Mouse (Mus musculus): ENCODE data around the gene Adam6a. TPM values are rescaled to one million over a fixed set of nuclear protein-coding genes. Genes with fewer than 3 reads are reported as not detected.
"Not testable (repeated sequence)": the region's sequence is repeated elsewhere in the genome, so short reads cannot be mapped to it uniquely, and the experiment has no call there.

The Adam6a gene
- polyA plus RNA-seq (2016; fragmentation: Nextera tagmentation; extraction: Ambion mirVana) = not detected in 2 replicates

GRCm38 (mm10) chr12:113543608-113544007 is at the start of gene Adam6a:
Gene Adam6a (plus strand): TSS chr12:113543908.
- H3K36me3 ChIP-seq (replicated peaks); H3K4me1 ChIP-seq; H3K4me3 ChIP-seq (replicated peaks); H3K27me3 ChIP-seq; H3K4me2 ChIP-seq; ATAC-seq (ENCODE audit: low FRiP score); H3K27ac ChIP-seq; H3K9ac ChIP-seq: not testable (repeated sequence)
- H3K9me3 ChIP-seq = peaks cover 21% of the 10 kb centered on the region
- 89% methylated on average over 1 of the region's 1 CpGs for WGBS

GRCm38 (mm10) chr12:113525901-113526300 is 17.8 kb upstream of the Adam6a start:
- Histone ChIP-seq H3K36me3 (replicated peaks) (no peaks in the 10 kb centered on the region), H3K4me2 (no peak overlapping the region), H3K27ac (no peak overlapping the region), H3K27me3 (no peaks in the 10 kb centered on the region), H3K9ac (no peak overlapping the region), H3K4me3 (replicated peaks) (no peak overlapping the region), H3K4me1 (no peaks in the 10 kb centered on the region), H3K9me3 (peaks cover 41% of the 10 kb centered on the region; the same call in 1 of the 2 replicates)
- WGBS = 76% methylated on average over 2 of the region's 2 CpGs
- no peak for ATAC-seq (ENCODE audit: low FRiP score)

GRCm38 (mm10) chr12:113578241-113578640 is 34.5 kb downstream of the Adam6a start:
- H3K4me2 ChIP-seq = no peak overlapping the region
- no peaks in the 10 kb centered on the region for H3K27me3 ChIP-seq
- H3K4me1 ChIP-seq = no peaks in the 10 kb centered on the region
- peaks cover 12% of the 10 kb centered on the region; the same call in 1 of the 2 replicates for H3K9me3 ChIP-seq
- no peak overlapping the region for H3K9ac ChIP-seq
- H3K4me3 ChIP-seq (replicated peaks) = no peak overlapping the region
- no peak for ATAC-seq (ENCODE audit: low FRiP score)
- H3K27ac ChIP-seq = no peak overlapping the region
- no peaks in the 10 kb centered on the region for H3K36me3 ChIP-seq (replicated peaks)
- WGBS = 64% methylated on average over 6 of the region's 6 CpGs

- Histone ChIP-seq H3K9me3 (peaks cover 12% of the 10 kb centered on the region), H3K27me3 (no peaks in the 10 kb centered on the region), H3K27ac (no peak overlapping the region), H3K9ac (no peak overlapping the region), H3K4me3 (replicated peaks) (no peak overlapping the region), H3K36me3 (replicated peaks) (no peaks in the 10 kb centered on the region), H3K4me1 (no peaks in the 10 kb centered on the region), H3K4me2 (no peak overlapping the region)
- 79% methylated on average over 1 of the region's 1 CpGs for WGBS
- no peak for ATAC-seq (ENCODE audit: low FRiP score)
These were observed 44.3 kb downstream of the Adam6a start for GRCm38 (mm10) chr12:113588001-113588400.

Other genes with a start within 250 kb of the Adam6a start
- gene Adam6b, start 54.4 kb upstream of the Adam6a start, polyA plus RNA-seq (2016; fragmentation: Nextera tagmentation; extraction: Ambion mirVana) = not detected in 2 replicates